Mouse (Mus musculus) cerebellum, adult 8-10 months (tissue): ENCODE data around the gene Rhof.

Experiments
- DNase-seq: peaks from one replicate; pipeline ENCODE4 v3.0.0; 2022

The Rhof gene

GRCm38 (mm10) chr5:123147569-123147968 lies 15.1 kb upstream of the Rhof start:
- DNase-seq = peak; percentile 43

GRCm38 (mm10) chr5:123146357-123146756 lies 13.9 kb upstream of the Rhof start:
- no peak for DNase-seq

GRCm38 (mm10) chr5:123144746-123145590 lies 12.5 kb upstream of the Rhof start:
- no peak for DNase-seq

GRCm38 (mm10) chr5:123143971-123144745 lies 11.7 kb upstream of the Rhof start:
- DNase-seq = no peak

GRCm38 (mm10) chr5:123143251-123143970 lies 10.9 kb upstream of the Rhof start:
- DNase-seq = peak; percentile 39

- DNase-seq = peak; percentile 60
Observed at GRCm38 (mm10) chr5:123142161-123143157, 10.0 kb upstream of the Rhof start, which contains the start of gene Setd1b. Gene Setd1b, plus strand, starts transcription at chr5:123142193.

GRCm38 (mm10) chr5:123141555-123142160 lies 9.2 kb upstream of the Rhof start:
- peak; percentile 62 for DNase-seq

- peak; percentile 95 for DNase-seq
Observed at GRCm38 (mm10) chr5:123140694-123141554, 8.4 kb upstream of the Rhof start.

GRCm38 (mm10) chr5:123139722-123140627 lies 7.5 kb upstream of the Rhof start:
- DNase-seq = no peak

GRCm38 (mm10) chr5:123138953-123139721 lies 6.6 kb upstream of the Rhof start:
- DNase-seq = peak; percentile 89

- no peak for DNase-seq
Observed at GRCm38 (mm10) chr5:123138230-123138911, 5.9 kb upstream of the Rhof start.

- DNase-seq = no peak
Observed at GRCm38 (mm10) chr5:123137910-123138229, 5.4 kb upstream of the Rhof start.

- peak; percentile 65 for DNase-seq
Observed at GRCm38 (mm10) chr5:123137044-123137909, 4.8 kb upstream of the Rhof start.

- DNase-seq = peak; percentile 62
Observed at GRCm38 (mm10) chr5:123136361-123137043, 4.0 kb upstream of the Rhof start.

GRCm38 (mm10) chr5:123135471-123136360 lies 3.2 kb upstream of the Rhof start:
- peak; percentile 70 for DNase-seq
